1 mouse cellular context compared by ENCODE assay signal in genomic region chr10:59380411-59380821, GRCm38 (mm10).
TF ChIP-seq lines count a peak whose summit lies in the region.

No protein-coding gene starts in this region.

TF ChIP-seq in MEL, 35 proteins besides CTCF, POLR2A, EP300 and RAD21 (continued from another document):
- no peak for TF ChIP-seq USF2 (IDR thresholded peaks at IDR 0.05; ENCODE audit: borderline replicate concordance in 1 of 2, insufficient read depth in 1 of 2, low read depth in 1 of 2, low read length in 2 of 2)
- no peak for TF ChIP-seq CHD2 (IDR thresholded peaks at IDR 0.05; ENCODE audit: low read length)
- TF ChIP-seq NELFE (IDR thresholded peaks at IDR 0.05; ENCODE audit: low read depth, low read length) = no peak
